Mouse (Mus musculus) left cerebral cortex, adult 9 months (tissue): ENCODE measurements around the gene Cd180.

Source experiments
- DNase-seq, 2 experiments: peaks; one replicate each; pipeline ENCODE4 v3.0.0; 2022; ENCODE audit warnings: low spot score in 2 of 2

Cd180 gene

GRCm38 (mm10) chr13:102778859-102779258 is 85.5 kb downstream of the Cd180 start:
- no peak for DNase-seq

- DNase-seq: no peak
These were observed 85.9 kb downstream of the Cd180 start for GRCm38 (mm10) chr13:102779275-102779674.

GRCm38 (mm10) chr13:102783531-102784310 is 90.4 kb downstream of the Cd180 start:
- no peak for DNase-seq

GRCm38 (mm10) chr13:102786666-102787230 is 93.4 kb downstream of the Cd180 start:
- no peak for DNase-seq
